Mouse (Mus musculus) CD4-positive helper T cell, adult 2 months (primary cell): Measurements from ENCODE around the gene Ilf3.
A peak's percentile ranks its signal among the peaks of the same experiment; 100 is the strongest.

ENCODE experiments used
- DNase-seq: peaks from one replicate; pipeline ENCODE4 v3.0.0-alpha.2; 2012; ENCODE audit warnings: low read depth, missing footprints, low spot score

Gene Ilf3

GRCm38 (mm10) chr9:21437577-21437976 lies 69.9 kb downstream of the Ilf3 start:
- no peak for DNase-seq

GRCm38 (mm10) chr9:21438219-21438618 lies 70.5 kb downstream of the Ilf3 start:
- DNase-seq = no peak

- no peak for DNase-seq
These were observed 71.8 kb downstream of the Ilf3 start for GRCm38 (mm10) chr9:21439456-21439855.

GRCm38 (mm10) chr9:21439914-21440313 lies 72.2 kb downstream of the Ilf3 start:
- DNase-seq = no peak

- DNase-seq = no peak
These were observed 72.7 kb downstream of the Ilf3 start for GRCm38 (mm10) chr9:21440387-21440786.

- no peak for DNase-seq
These were observed 76.2 kb downstream of the Ilf3 start for GRCm38 (mm10) chr9:21443853-21444252.

GRCm38 (mm10) chr9:21444574-21444973 lies 76.9 kb downstream of the Ilf3 start:
- DNase-seq = no peak

GRCm38 (mm10) chr9:21445081-21445744 lies 77.5 kb downstream of the Ilf3 start:
- no peak for DNase-seq

- no peak for DNase-seq
These were observed 80.1 kb downstream of the Ilf3 start for GRCm38 (mm10) chr9:21447778-21448177.

- peak; percentile 81 for DNase-seq
These were observed 82.0 kb downstream of the Ilf3 start for GRCm38 (mm10) chr9:21449710-21450109.

GRCm38 (mm10) chr9:21450270-21450669 lies 82.6 kb downstream of the Ilf3 start:
- DNase-seq = peak; percentile 38

- DNase-seq = no peak
These were observed 83.7 kb downstream of the Ilf3 start for GRCm38 (mm10) chr9:21451391-21451790.

- no peak for DNase-seq
These were observed 84.2 kb downstream of the Ilf3 start for GRCm38 (mm10) chr9:21451870-21452269.

- DNase-seq = no peak
These were observed 85.3 kb downstream of the Ilf3 start for GRCm38 (mm10) chr9:21453003-21453402.

GRCm38 (mm10) chr9:21453459-21453858 lies 85.8 kb downstream of the Ilf3 start:
- DNase-seq = no peak

- DNase-seq = no peak
These were observed 86.9 kb downstream of the Ilf3 start for GRCm38 (mm10) chr9:21454556-21454955.
